In the genomic region with DNA sequence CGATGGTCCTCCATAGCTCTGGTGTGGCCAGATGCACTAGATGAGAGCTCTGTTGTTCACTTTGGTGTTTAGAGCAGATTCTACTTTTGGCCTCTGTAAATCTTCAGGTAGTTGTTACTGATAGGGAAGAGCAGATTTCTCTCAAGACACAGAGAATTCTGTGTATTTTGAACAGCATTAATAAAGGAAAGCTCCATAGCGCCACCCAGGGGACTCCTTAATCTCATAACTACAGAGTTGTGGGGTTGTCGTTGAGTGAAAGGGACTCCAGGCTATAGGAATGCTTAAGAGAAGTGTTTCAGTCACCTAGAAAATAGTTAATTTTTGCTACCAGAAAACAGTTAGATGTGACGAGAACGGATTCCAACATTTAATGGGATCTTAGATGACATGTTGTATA, we compare ENCODE assay signal across 10 mouse cellular contexts.
A peak's percentile ranks its signal among the peaks of the same experiment; 100 is the strongest.
DNase-seq lines count a peak whose midpoint lies in the region; ATAC-seq and TF ChIP-seq lines count a peak whose summit lies in the region.
"Had no signal": no experiment of that assay in that cellular context is flagged by ENCODE, and none has a peak within 500 bp of the region (broad histone marks: within the 10 kb centered on the region; RNA-seq: fewer than 3 reads in every experiment).

No protein-coding gene starts in this region.

- no peaks in the 10 kb centered on the region for H3K36me3 ChIP-seq in kidney, adult 2 months (ENCODE audit: control insufficient read depth, insufficient read depth, low read length)
- no peaks in the 10 kb centered on the region for H3K36me3 ChIP-seq in midbrain, postnatal 0 days (ENCODE audit: insufficient read depth, low read length)
- no peaks in the 10 kb centered on the region for H3K36me3 ChIP-seq in midbrain, embryonic 10.5 days
- H3K36me3 ChIP-seq: hindbrain, embryonic 12.5 days had no signal

- no peaks in the 10 kb centered on the region for H3K4me1 ChIP-seq in kidney, adult 2 months (ENCODE audit: control insufficient read depth, insufficient read depth, low read length)
- H3K4me1 ChIP-seq in midbrain, postnatal 0 days (ENCODE audit: insufficient read depth, low read length), result no peaks in the 10 kb centered on the region
- peaks cover 7% of the 10 kb centered on the region for H3K4me1 ChIP-seq in midbrain, embryonic 10.5 days
- H3K4me1 ChIP-seq: hindbrain, embryonic 12.5 days had no signal

- CTCF ChIA-PET in Patski (lab: Charles Lee), result interaction anchor here (0.9 to 1.5 kb wide), 4 partner anchors 11 to 371 kb away, joined by 3 to 4 read pairs (median 3); no protein-coding TSS in a partner anchor

- no peak overlapping the region for H3K9ac ChIP-seq in midbrain, postnatal 0 days (replicated peaks; ENCODE audit: low read length, poor library complexity, severe bottlenecking)
- H3K9ac ChIP-seq: hindbrain, embryonic 12.5 days had no signal

- no peak overlapping the region for H3K27ac ChIP-seq in kidney, adult 2 months (ENCODE audit: insufficient read depth, low read depth, low read length)
- H3K27ac ChIP-seq in midbrain, postnatal 0 days (ENCODE audit: low read depth, low read length), result no peak overlapping the region
- no peak overlapping the region for H3K27ac ChIP-seq in midbrain, embryonic 10.5 days (replicated peaks)
- H3K27ac ChIP-seq: hindbrain, embryonic 12.5 days had no signal

- in situ Hi-C loops in Patski (cut with MboI; ENCODE audit: low pct_unique_long_range_greater_than_20kb), result no loop called here

- no peak for TF ChIP-seq POLR2A in kidney, adult 2 months (IDR thresholded peaks at IDR 0.05; ENCODE audit: low read depth, low read length)

- no peak for ATAC-seq in midbrain, postnatal 0 days (ENCODE audit: low FRiP score)
- no peak for ATAC-seq in Patski

- POLR2A ChIA-PET in Patski (lab: Charles Lee), result no interaction called here

- no peak for TF ChIP-seq CTCF in kidney, adult 2 months (conservative IDR thresholded peaks at IDR 0.05; ENCODE audit: insufficient read depth, insufficient read length, low read depth, low read length)
- TF ChIP-seq CTCF in midbrain, postnatal 0 days (IDR thresholded peaks at IDR 0.05), result peak; percentile 35; the same call in 1 of the 2 replicates
- peak; percentile 26 for TF ChIP-seq CTCF in Patski (IDR thresholded peaks at IDR 0.05)

- 80% methylated on average over 5 of the region's 5 CpGs for WGBS in kidney, adult 2 months
- 76% methylated on average over 5 of the region's 5 CpGs for WGBS in midbrain, postnatal 0 days
- WGBS in midbrain, embryonic 10.5 days, result 84% methylated on average over 5 of the region's 5 CpGs

- peak; percentile 18 to 33 for DNase-seq in kidney, postnatal 4 days
- no peak for DNase-seq in kidney, adult 2 months
- DNase-seq in midbrain, postnatal 0 days (ENCODE audit: low spot score), result peak; percentile 33
- DNase-seq in midbrain, embryonic 10.5 days (ENCODE audit: low spot score), result no peak
- DNase-seq in Patski (ENCODE audit: low read depth, low spot score), result no peak
- DNase-seq in adrenal gland, postnatal 25 days, result peak; percentile 40
- no peak for DNase-seq in thymus, postnatal 0 days (ENCODE audit: low spot score)
- DNase-seq: cerebellum, postnatal 36 days had no signal

- no peaks in the 10 kb centered on the region for H3K9me3 ChIP-seq in midbrain, postnatal 0 days (ENCODE audit: low read length)
- no peaks in the 10 kb centered on the region for H3K9me3 ChIP-seq in midbrain, embryonic 10.5 days (replicated peaks)
- H3K9me3 ChIP-seq: hindbrain, embryonic 12.5 days had no signal

- no peak overlapping the region for H3K4me2 ChIP-seq in midbrain, postnatal 0 days (ENCODE audit: low read depth, low read length, poor library complexity, severe bottlenecking)
- H3K4me2 ChIP-seq: heart, embryonic 11.5 days; hindbrain, embryonic 12.5 days had no signal

- H3K27me3 ChIP-seq in kidney, adult 2 months (replicated peaks; ENCODE audit: control insufficient read depth, insufficient read depth, low read length), result no peaks in the 10 kb centered on the region
- no peaks in the 10 kb centered on the region for H3K27me3 ChIP-seq in midbrain, postnatal 0 days (ENCODE audit: insufficient read depth, low read length)
- H3K27me3 ChIP-seq in midbrain, embryonic 10.5 days (ENCODE audit: low read depth, poor library complexity, severe bottlenecking), result no peaks in the 10 kb centered on the region
- peaks cover 28% of the 10 kb centered on the region for H3K27me3 ChIP-seq in Patski
- H3K27me3 ChIP-seq: hindbrain, embryonic 12.5 days had no signal

- no peak overlapping the region for H3K4me3 ChIP-seq in kidney, adult 2 months (ENCODE audit: insufficient read depth, low read depth, low read length)
- no peak overlapping the region for H3K4me3 ChIP-seq in midbrain, postnatal 0 days (ENCODE audit: low read depth, low read length)
- H3K4me3 ChIP-seq in midbrain, embryonic 10.5 days, result no peak overlapping the region
- H3K4me3 ChIP-seq: hindbrain, embryonic 12.5 days had no signal

Comparison
In these comparisons a context has a peak if more than half of its experiments do, and no peak if none do; other contexts are left out.
1. DNase-seq: peak in kidney, postnatal 4 days (2 of 2), midbrain, postnatal 0 days (single experiment) and adrenal gland, postnatal 25 days (single experiment); none in kidney, adult 2 months (single experiment), midbrain, embryonic 10.5 days (single experiment), Patski (single experiment) and thymus, postnatal 0 days (single experiment).